Mouse (Mus musculus): ENCODE results near the gene Zdhhc14.
"Not testable (repeated sequence)": the region's sequence is repeated elsewhere in the genome, so short reads cannot be mapped to it uniquely, and the experiment has no call there.

The Zdhhc14 gene

GRCm38 (mm10) chr17:5601953-5602352, 109.6 kb downstream of the Zdhhc14 start:
- DNase-seq (ENCODE audit: low read depth, low spot score), result no peak

- no peak for DNase-seq (ENCODE audit: low read depth, low spot score)
Observed at GRCm38 (mm10) chr17:5606151-5606591, 113.8 kb downstream of the Zdhhc14 start.

GRCm38 (mm10) chr17:5607352-5607751, 115.0 kb downstream of the Zdhhc14 start:
- DNase-seq (ENCODE audit: low read depth, low spot score), result no peak

GRCm38 (mm10) chr17:5609875-5610552, 117.7 kb downstream of the Zdhhc14 start:
- no peak for DNase-seq (ENCODE audit: low read depth, low spot score)

- no peak for DNase-seq (ENCODE audit: low read depth, low spot score)
Observed at GRCm38 (mm10) chr17:5612236-5612635, 119.9 kb downstream of the Zdhhc14 start.

GRCm38 (mm10) chr17:5614771-5615318, 122.5 kb downstream of the Zdhhc14 start:
- DNase-seq (ENCODE audit: low read depth, low spot score), result peak; percentile 36

- DNase-seq (ENCODE audit: low read depth, low spot score), result no peak
Observed at GRCm38 (mm10) chr17:5621626-5622591, 129.6 kb downstream of the Zdhhc14 start.

GRCm38 (mm10) chr17:5622764-5623163, 130.4 kb downstream of the Zdhhc14 start:
- DNase-seq (ENCODE audit: low read depth, low spot score), result no peak

- peak; percentile 30 for DNase-seq (ENCODE audit: low read depth, low spot score)
Observed at GRCm38 (mm10) chr17:5623181-5623580, 130.8 kb downstream of the Zdhhc14 start.

- not testable (repeated sequence) for DNase-seq (ENCODE audit: low read depth, low spot score)
Observed at GRCm38 (mm10) chr17:5624815-5625214, 132.5 kb downstream of the Zdhhc14 start.

- no peak for DNase-seq (ENCODE audit: low read depth, low spot score)
Observed at GRCm38 (mm10) chr17:5626402-5626801, 134.0 kb downstream of the Zdhhc14 start.

GRCm38 (mm10) chr17:5627664-5628063, 135.3 kb downstream of the Zdhhc14 start:
- DNase-seq (ENCODE audit: low read depth, low spot score), result no peak

GRCm38 (mm10) chr17:5629651-5630050, 137.3 kb downstream of the Zdhhc14 start:
- no peak for DNase-seq (ENCODE audit: low read depth, low spot score)

GRCm38 (mm10) chr17:5635254-5635653, 142.9 kb downstream of the Zdhhc14 start:
- DNase-seq (ENCODE audit: low read depth, low spot score), result no peak

- DNase-seq (ENCODE audit: low read depth, low spot score), result no peak
Observed at GRCm38 (mm10) chr17:5641436-5641835, 149.1 kb downstream of the Zdhhc14 start.

- DNase-seq (ENCODE audit: low read depth, low spot score), result no peak
Observed at GRCm38 (mm10) chr17:5642918-5643721, 150.8 kb downstream of the Zdhhc14 start.

- no peak for DNase-seq (ENCODE audit: low read depth, low spot score)
Observed at GRCm38 (mm10) chr17:5650124-5650523, 157.8 kb downstream of the Zdhhc14 start.

- no peak for DNase-seq (ENCODE audit: low read depth, low spot score)
Observed at GRCm38 (mm10) chr17:5650642-5651041, 158.3 kb downstream of the Zdhhc14 start.

- no peak for DNase-seq (ENCODE audit: low read depth, low spot score)
Observed at GRCm38 (mm10) chr17:5651551-5651950, 159.2 kb downstream of the Zdhhc14 start.

GRCm38 (mm10) chr17:5653981-5654380, 161.6 kb downstream of the Zdhhc14 start:
- DNase-seq (ENCODE audit: low read depth, low spot score), result no peak

- DNase-seq (ENCODE audit: low read depth, low spot score), result no peak
Observed at GRCm38 (mm10) chr17:5655536-5655935, 163.2 kb downstream of the Zdhhc14 start.
